Mouse (Mus musculus) kidney, adult 2 months (tissue): ENCODE results near the gene Piezo1. TPM values are rescaled to one million over a fixed set of nuclear protein-coding genes. Genes with fewer than 3 reads are reported as not detected.
A peak's percentile ranks its signal among the peaks of the same experiment; 100 is the strongest.

Source experiments
- DNase-seq: peaks from one replicate; pipeline ENCODE4 v3.0.0; 2021
- H3K27ac ChIP-seq: fragments of 200-500 bp; 2 replicates; pipeline ENCODE4 v1.5.1; 2012; ENCODE audit warnings: low read depth, low read length, control low read depth, inconsistent platforms; ENCODE audit not compliant: insufficient read depth
- H3K27me3 ChIP-seq: fragments of 200-500 bp; replicated peaks from 2 replicates; pipeline ENCODE4 v1.6.1; 2012; ENCODE audit warnings: mild to moderate bottlenecking, moderate library complexity, low read length, inconsistent platforms; ENCODE audit not compliant: control insufficient read depth, insufficient read depth
- H3K36me3 ChIP-seq: fragments of 200-500 bp; 2 replicates; pipeline ENCODE4 v1.6.1; 2012; ENCODE audit warnings: mild to moderate bottlenecking, moderate library complexity, low read length, inconsistent platforms; ENCODE audit not compliant: control insufficient read depth, insufficient read depth
- H3K4me1 ChIP-seq: fragments of 200-500 bp; 2 replicates; pipeline ENCODE4 v1.6.1; 2011; ENCODE audit warnings: low read length; ENCODE audit not compliant: control insufficient read depth, insufficient read depth
- H3K4me3 ChIP-seq: fragments of 200-500 bp; 2 replicates; pipeline ENCODE4 v1.5.1; 2011; ENCODE audit warnings: mild to moderate bottlenecking, low read depth, low read length, control low read depth; ENCODE audit not compliant: insufficient read depth
- CTCF ChIP-seq: fragments of 200-500 bp; conservative IDR thresholded peaks from 2 replicates; pipeline ENCODE4 v1.5.1; 2011; ENCODE audit warnings: low read depth, mild to moderate bottlenecking, control low read depth, low read length, moderate library complexity, mixed read lengths; ENCODE audit not compliant: insufficient read depth, insufficient read length
- POLR2A ChIP-seq: fragments of 200-500 bp; IDR thresholded peaks from one replicate; pipeline ENCODE4 v1.6.1; 2011; ENCODE audit warnings: low read depth, low read length, control low read depth
- WGBS: fragments of 180-500 bp; shearing (Covaris S2); methylation state at CpG from one replicate; pipeline ENCODE4 v1.1.7; 2018; 5-methylcytosine and 5-hydroxymethylcytosine counted together
- polyA plus RNA-seq: library from polyadenylated mRNA; depleted of rRNA; stranded (reverse); fragments of >200 nt; gene quantifications from 2 replicates; pipeline ENCODE4 v1.2.3, GENCODE M21; 2012

Piezo1 gene
- polyA plus RNA-seq, 1 experiment: 102 TPM

DNA sequence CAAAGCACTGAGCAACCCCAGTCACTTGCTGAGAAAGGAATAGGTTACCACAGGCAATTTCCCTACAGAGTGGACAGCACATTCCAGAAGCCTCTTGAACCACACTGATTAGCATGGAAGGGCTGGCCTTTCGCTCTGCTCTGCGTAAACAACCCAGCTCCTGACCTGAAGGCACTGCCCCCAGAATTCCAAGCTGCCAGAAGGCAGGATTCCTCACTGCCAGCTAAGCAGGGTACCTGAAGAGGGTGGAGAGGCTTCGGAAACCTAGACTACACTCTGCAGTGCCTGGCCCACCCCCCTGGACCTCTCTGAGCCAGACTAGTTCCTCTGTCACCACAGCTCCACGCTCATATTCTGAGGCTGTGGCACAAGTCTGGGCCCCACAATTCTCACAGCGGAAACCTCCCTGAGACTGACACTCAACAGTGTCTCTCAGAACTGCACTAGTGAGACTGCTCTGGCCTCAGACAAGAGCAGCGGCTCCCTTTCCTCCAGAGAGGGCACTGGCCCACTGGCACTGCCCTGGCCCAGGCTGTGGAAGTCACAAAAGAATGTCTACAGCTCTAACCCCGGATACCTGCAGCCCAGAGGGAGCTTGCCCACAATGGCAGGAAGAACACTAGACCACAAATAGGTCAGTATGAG is 24.5 kb downstream of the Piezo1 start:
- WGBS: 17% methylated on average over 7 of the region's 7 CpGs
- peak overlapping the region; percentile 95 for H3K27ac ChIP-seq
- TF ChIP-seq POLR2A (no peak), CTCF (no peak)
- H3K36me3 ChIP-seq: no peaks in the 10 kb centered on the region
- peak; percentile 91 for DNase-seq
- peaks cover 64% of the 10 kb centered on the region for H3K4me1 ChIP-seq
- H3K27me3 ChIP-seq: no peaks in the 10 kb centered on the region
- no peak overlapping the region for H3K4me3 ChIP-seq

DNA sequence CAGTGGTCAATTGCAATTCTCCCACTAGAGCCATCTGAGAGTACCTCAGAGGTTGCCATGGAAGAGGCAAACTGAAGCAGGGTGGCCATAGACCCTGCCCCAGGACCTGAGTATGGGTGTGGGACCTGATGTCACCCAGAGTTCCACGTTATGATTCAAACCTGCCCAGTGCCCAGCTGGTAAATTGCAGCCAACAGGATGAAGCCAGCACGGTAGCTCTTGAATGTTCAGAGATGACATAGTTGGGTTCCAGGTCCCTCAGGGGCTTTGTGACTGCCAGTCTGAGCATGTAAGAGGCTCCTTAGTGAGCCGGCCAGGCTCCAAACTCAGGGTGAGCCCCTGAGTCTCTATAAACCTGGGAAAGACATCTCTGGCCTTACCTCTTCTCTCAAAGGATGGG is 25.0 kb downstream of the Piezo1 start:
- peaks cover 64% of the 10 kb centered on the region for H3K4me1 ChIP-seq
- H3K36me3 ChIP-seq: no peaks in the 10 kb centered on the region
- no peak overlapping the region for H3K4me3 ChIP-seq
- TF ChIP-seq CTCF (no peak), POLR2A (no peak)
- DNase-seq: no peak
- peak overlapping the region; percentile 95 for H3K27ac ChIP-seq
- WGBS: 21% methylated on average over 3 of the region's 3 CpGs
- no peaks in the 10 kb centered on the region for H3K27me3 ChIP-seq

DNA sequence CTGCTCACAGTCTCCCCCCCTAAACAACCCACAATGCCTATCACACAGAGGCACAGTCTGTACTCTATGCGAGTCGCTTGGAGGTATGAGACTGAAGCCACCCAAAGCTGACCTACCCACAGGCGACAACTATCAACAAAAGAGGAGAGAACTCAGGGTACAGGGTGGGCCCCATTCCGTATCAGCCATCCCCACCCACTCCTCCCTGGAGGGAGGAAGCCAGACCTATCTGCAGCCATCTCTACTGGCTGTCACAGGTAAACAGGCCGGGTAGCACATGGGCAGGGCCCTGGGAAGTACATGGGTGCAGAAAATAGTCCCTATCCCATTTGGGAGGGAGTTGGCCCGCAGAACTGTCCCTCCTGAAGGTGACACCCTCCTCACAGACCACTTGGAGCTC is 26.1 kb downstream of the Piezo1 start:
- Histone ChIP-seq H3K4me3 (no peak overlapping the region), H3K27ac (peak overlapping the region; percentile 95), H3K4me1 (peaks cover 57% of the 10 kb centered on the region), H3K27me3 (no peaks in the 10 kb centered on the region), H3K36me3 (no peaks in the 10 kb centered on the region)
- WGBS: 73% methylated on average over 6 of the region's 6 CpGs
- no peak for TF ChIP-seq CTCF
- TF ChIP-seq POLR2A: no peak
- DNase-seq: no peak

DNA sequence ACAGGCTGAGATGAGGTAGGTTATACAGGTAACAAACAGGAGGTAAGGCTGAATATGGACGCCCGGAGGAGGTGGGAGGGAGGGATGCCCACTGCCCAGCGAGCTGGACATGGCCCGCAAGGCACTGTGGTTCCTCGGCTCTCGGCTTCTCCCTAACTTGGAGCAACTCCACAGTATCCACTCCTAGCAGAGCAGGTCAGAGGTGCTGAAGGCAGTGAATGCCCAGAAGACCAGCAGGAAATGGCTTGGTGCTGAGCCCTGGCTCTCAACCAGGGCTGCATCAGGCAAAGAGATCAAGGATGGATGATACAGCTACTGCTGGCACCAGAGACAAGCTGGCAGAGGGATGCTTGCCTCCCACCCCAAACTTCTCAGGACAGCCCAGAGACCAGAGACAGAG is 26.6 kb downstream of the Piezo1 start:
- Histone ChIP-seq H3K4me3 (no peak overlapping the region), H3K27me3 (no peaks in the 10 kb centered on the region), H3K36me3 (no peaks in the 10 kb centered on the region), H3K4me1 (peaks cover 56% of the 10 kb centered on the region), H3K27ac (peak overlapping the region; percentile 95)
- TF ChIP-seq POLR2A (no peak), CTCF (no peak)
- WGBS: 19% methylated on average over 6 of the region's 6 CpGs
- DNase-seq: peak; percentile 60

DNA sequence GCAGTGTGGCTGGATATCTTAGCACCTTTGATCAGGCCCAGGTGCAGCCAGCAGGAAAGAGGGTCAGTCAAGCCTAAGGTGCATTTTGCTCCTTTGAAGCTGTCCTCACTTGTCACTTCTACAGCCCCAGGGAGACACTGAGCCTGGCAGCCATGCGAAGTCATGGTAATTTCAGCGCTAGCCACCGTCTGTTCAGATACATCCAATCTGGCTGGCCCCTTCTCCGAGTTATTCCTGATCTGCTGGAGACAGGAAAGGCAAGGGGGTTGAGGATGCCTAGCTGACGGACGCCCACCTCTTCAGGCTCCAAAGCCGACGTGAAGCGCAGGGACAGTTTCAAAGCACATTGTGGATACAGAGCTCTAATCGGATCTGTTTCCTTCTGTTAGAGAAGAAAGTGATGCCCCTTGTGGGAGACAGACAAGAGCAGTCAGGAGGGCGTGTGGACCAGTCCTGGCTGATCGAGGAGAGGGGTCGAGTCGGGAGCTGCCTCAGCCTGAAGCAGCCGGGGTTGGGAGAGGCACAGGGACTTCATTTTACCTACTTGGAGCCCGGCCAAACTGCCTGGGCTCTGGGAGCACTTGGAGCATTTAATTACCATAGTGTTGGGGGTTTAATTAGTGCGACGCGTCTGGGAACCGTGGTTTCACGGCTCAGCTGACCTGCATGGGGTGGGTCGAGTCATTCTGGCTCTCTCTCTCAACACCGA is 27.3 kb downstream of the Piezo1 start:
- H3K4me1 ChIP-seq: peaks cover 56% of the 10 kb centered on the region
- H3K4me3 ChIP-seq: no peak overlapping the region
- H3K36me3 ChIP-seq: no peaks in the 10 kb centered on the region
- 16% methylated on average over 23 of the region's 23 CpGs for whole genome bisulfite sequencing
- H3K27ac ChIP-seq: peak overlapping the region; percentile 95
- no peaks in the 10 kb centered on the region for H3K27me3 ChIP-seq
- TF ChIP-seq POLR2A (no peak), CTCF (no peak)
- DNase-seq: peak; percentile 82

DNA sequence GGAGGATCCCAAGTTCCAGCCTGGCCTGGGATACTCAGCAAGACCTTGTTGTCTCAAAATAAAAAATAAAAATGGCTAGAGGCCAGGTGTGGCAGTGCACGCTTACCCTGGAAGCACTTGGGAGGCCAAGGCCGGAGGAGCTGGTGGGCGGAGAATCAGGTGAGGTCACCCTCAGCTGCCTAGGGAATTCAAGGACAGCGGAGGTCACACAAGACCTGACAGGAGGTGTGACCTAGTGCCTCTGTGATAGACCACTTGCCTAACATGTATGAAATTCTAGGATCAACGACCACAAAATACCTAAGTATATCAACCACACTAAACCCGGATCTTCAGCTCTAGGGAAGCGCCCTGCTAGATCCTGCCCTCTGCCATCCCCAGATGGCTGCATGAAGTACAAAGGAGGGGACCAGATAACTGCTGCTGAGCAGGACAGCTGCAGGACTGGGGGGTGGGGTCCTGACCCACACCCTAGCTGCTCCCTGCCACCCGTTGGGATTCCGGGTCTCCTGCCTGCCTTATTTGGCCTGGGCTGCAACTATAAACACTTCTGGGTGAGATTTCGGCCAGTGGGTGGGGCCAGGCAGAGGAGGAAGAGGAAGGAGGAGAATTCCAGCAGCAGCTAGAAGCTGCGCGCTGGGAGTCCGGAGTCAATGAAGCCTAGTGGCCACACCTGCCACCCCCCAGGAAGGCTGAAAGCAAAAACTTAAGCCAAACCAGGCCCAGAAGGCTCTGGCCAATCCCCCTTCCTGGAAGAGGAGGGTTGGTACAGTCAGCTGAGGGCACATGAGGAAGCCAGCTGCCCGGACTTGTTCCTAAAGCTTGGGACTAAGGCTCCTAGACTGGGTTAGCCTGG is 28.1 kb downstream of the Piezo1 start:
- 24% methylated on average over 14 of the region's 14 CpGs for WGBS
- H3K4me1 ChIP-seq: peaks cover 59% of the 10 kb centered on the region
- H3K27me3 ChIP-seq: no peaks in the 10 kb centered on the region
- TF ChIP-seq POLR2A (peak; percentile 7), CTCF (no peak)
- peak overlapping the region; percentile 95 for H3K27ac ChIP-seq
- no peak overlapping the region for H3K4me3 ChIP-seq
- peak; percentile 97 for DNase-seq
- H3K36me3 ChIP-seq: no peaks in the 10 kb centered on the region

DNA sequence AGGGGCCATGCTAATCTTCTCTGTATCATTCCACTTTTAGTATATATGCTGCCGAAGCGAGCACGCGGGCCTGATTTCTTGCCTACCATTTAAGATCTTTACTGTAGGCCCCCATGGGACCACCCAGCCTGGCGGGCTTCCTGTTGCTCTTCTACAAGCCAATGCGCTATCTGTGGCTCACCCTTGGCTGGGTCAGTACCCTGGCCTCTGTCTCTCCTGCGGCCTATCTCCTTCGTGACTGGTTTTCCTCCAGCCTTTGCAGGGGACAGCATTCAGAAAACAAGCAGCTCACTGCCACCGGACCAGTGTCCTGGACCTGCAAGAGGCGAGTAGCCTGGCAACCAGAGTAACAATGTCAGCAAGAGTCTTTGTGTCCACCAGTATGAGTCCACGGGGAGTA is 30.5 kb downstream of the Piezo1 start:
- Histone ChIP-seq H3K4me1 (peaks cover 44% of the 10 kb centered on the region), H3K4me3 (no peak overlapping the region), H3K27me3 (no peaks in the 10 kb centered on the region), H3K27ac (0 out of 2 replicates have a peak overlapping the region, but pooled peaks have one; percentile 0), H3K36me3 (no peaks in the 10 kb centered on the region)
- no peak for DNase-seq
- TF ChIP-seq CTCF: no peak
- no peak for TF ChIP-seq POLR2A
- WGBS: 73% methylated on average over 11 of the region's 11 CpGs
